Mouse (Mus musculus): ENCODE results near the gene Akap3. TPM values are rescaled to one million over a fixed set of nuclear protein-coding genes. Genes with fewer than 3 reads are reported as not detected.

The Akap3 gene
- total RNA-seq (2021), result not detected
- long read RNA-seq, experiment 1, result 0 reads
- long read RNA-seq, experiment 2, result 0 reads

- intact Hi-C loops (cut with DNase I), result loop anchor here (5.0 kb wide), 1 partner anchor 84 kb away; the partner anchor contains the start of genes D6Wsu163e and Rad51ap1
- no peak for DNase-seq
Measured at GRCm38 (mm10) chr6:126852881-126853280, at the start of gene Akap3. TSS of gene Akap3 (plus strand) at chr6:126853098.

- no peak for DNase-seq
- intact Hi-C loops (cut with DNase I), result no loop called here
Measured at GRCm38 (mm10) chr6:126806783-126807182, 46.1 kb upstream of the Akap3 start.

DNA sequence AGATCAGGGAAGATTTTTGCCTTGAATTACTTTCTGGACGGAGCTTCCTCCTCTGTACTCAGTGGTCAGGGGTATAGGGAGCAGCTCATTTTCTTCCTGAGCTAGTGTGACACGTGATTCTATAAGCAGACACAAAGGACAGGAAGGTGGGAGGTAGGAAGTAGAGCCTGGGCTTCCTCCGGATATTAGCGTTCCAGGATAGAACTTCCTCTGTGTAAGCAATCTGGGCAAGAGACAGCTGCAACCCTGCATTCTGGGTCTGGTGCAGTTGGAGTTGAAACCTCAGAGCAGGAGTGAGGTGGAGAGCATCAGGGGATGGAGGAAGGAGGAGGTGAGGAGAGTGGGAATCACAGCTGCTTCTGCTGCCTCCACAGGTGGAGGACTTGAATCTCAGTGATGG lies 44.8 kb upstream of the Akap3 start:
- intact Hi-C loops (cut with DNase I), result no loop called here
- no peak for DNase-seq

- intact Hi-C loops (cut with DNase I), result no loop called here
- DNase-seq, result no peak
Measured at GRCm38 (mm10) chr6:126808561-126808960, 44.3 kb upstream of the Akap3 start.

- intact Hi-C loops (cut with DNase I), result no loop called here
- DNase-seq, result no peak
Measured at GRCm38 (mm10) chr6:126811481-126811880, 41.4 kb upstream of the Akap3 start.

GRCm38 (mm10) chr6:126815206-126815750 lies 37.6 kb upstream of the Akap3 start:
- no peak for DNase-seq
- intact Hi-C loops (cut with DNase I), result no loop called here

DNA sequence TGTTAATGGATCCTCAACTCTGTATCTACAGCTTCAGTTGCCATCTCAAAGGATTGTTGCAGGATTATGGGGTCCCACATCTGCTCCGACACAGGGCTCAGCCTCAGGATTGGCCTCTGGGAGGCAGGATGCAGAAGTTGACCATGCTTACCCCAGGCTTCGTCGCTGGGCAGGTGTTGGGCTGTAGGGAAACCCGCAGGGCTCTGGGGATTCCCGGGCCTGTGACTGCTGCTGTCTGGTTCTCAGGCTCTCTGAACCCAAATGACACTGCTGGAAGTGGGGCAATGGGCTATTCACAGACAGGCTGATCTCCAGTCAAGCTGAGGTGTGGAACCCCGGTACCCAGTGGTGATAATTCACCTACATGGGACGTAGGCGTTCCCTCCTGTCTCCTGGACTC lies 36.6 kb upstream of the Akap3 start:
- no peak for DNase-seq
- intact Hi-C loops (cut with DNase I), result no loop called here

- intact Hi-C loops (cut with DNase I), result no loop called here
- DNase-seq, result no peak
Measured at GRCm38 (mm10) chr6:126823087-126823486, 29.8 kb upstream of the Akap3 start.

- intact Hi-C loops (cut with DNase I), result no loop called here
- no peak for DNase-seq
Measured at GRCm38 (mm10) chr6:126836628-126837027, 16.3 kb upstream of the Akap3 start.

GRCm38 (mm10) chr6:126848712-126849704 lies 3.9 kb upstream of the Akap3 start, which contains the start of gene Ndufa9:
TSS of gene Ndufa9 (minus strand) at chr6:126849136.
- DNase-seq, result peak; percentile 93 to 96
- intact Hi-C loops (cut with DNase I), result loop anchor here (10.0 kb wide), 1 partner anchor 256 kb away; the partner anchor contains the start of gene Tigar

DNA sequence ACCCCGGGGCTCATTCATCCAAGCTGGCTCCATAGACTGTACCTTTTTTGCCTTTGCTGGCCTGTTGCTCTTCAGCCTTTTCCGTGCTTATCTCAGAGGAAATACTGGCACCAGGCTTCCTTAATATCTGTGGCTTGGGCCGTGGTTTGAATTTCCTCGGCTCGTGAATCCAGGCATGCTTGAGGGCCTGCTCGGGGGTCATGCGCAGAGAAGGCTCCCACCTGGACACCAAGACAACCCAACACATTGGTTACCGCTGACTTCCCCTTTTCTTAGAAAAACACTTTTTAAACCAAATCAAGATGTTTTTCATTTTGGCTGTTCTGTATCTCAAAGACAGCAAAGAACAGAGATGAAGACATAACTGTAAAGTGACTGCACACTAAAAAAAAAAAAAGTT lies 24.2 kb downstream of the Akap3 start:
- no peak for DNase-seq
- intact Hi-C loops (cut with DNase I), result no loop called here

- no peak for DNase-seq
- intact Hi-C loops (cut with DNase I), result no loop called here
Measured at GRCm38 (mm10) chr6:126907378-126907777, 54.5 kb downstream of the Akap3 start.

GRCm38 (mm10) chr6:126907876-126908275 lies 55.0 kb downstream of the Akap3 start:
- DNase-seq, result no peak
- intact Hi-C loops (cut with DNase I), result no loop called here

DNA sequence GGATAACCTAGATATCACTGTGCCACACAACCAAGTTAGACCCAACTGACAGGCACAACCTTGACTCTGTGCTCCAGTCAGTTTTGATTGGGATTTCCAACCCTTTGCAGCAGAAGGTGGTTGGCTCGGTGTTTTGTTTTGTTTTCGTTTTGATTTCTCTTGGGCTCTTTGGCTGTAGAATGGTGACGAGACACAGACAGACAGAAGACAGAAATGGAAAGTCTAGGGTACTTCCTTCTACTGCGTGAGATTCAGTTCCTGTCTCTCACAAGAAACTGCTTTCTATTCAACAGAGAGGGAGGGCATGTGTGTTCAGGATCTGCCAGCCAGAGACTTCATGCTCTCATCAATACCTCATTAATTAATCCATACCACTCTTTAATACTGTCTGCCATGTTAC lies 57.8 kb downstream of the Akap3 start:
- intact Hi-C loops (cut with DNase I), result no loop called here
- DNase-seq, result no peak

DNA sequence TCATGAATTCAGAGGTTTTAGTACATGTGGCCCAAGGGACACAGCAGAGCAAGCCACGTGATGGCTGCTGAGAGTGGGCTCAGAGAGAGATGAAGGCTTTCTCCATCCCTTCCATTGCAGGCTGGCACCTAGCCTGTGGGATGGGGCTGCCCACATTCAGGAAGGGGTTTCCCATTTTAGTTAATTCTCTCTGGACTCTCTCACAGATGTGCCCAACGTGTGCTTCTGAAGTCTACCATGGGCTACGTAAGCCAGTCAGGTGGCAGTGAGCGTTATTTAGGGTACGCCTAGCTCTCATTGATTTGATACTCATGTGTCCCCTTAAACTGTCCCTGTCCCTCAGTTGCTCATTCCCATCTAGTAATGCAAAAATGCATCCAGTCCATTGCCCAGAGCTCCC lies 62.0 kb downstream of the Akap3 start:
- intact Hi-C loops (cut with DNase I), result no loop called here
- DNase-seq, result no peak

GRCm38 (mm10) chr6:126921111-126921881 lies 68.4 kb downstream of the Akap3 start, which contains the start of gene Dyrk4:
TSS of gene Dyrk4 (minus strand) at chr6:126921839.
- peak; percentile 40 for DNase-seq
- intact Hi-C loops (cut with DNase I), result no loop called here

Other genes with a start within 250 kb of the Akap3 start
- 1 to 10 TPM; 2.1 to 3.6 TPM for gene Kcna1, start 206.7 kb upstream of the Akap3 start, total RNA-seq (2021)
- 1 to 10 TPM; 1.9 to 2.2 TPM for gene Kcna6, start 112.4 kb upstream of the Akap3 start, total RNA-seq (2021)
- 100 to 1,000 TPM; 670 to 671 TPM for gene Ndufa9, start 4.0 kb upstream of the Akap3 start, total RNA-seq (2021)
- not detected for gene Dyrk4, start 68.7 kb downstream of the Akap3 start, total RNA-seq (2021)
- gene Rad51ap1, start 86.5 kb downstream of the Akap3 start, total RNA-seq (2021), result 1 to 10 TPM; 3.7 to 4.2 TPM
- 10 to 100 TPM; 12.2 to 14.3 TPM for gene D6Wsu163e, start 86.9 kb downstream of the Akap3 start, total RNA-seq (2021)
- under 1 TPM; 0.05 to 0.12 TPM for gene Fgf6, start 162.5 kb downstream of the Akap3 start, total RNA-seq (2021)
- gene Fgf23, start 219.8 kb downstream of the Akap3 start, total RNA-seq (2021), result not detected

Measured in heart, postnatal 14 days (tissue).